12 mouse cellular contexts compared by ENCODE assay signal in genomic region chr2:93031021-93031420, GRCm38 (mm10). TPM values are rescaled to one million over a fixed set of nuclear protein-coding genes. Genes with fewer than 3 reads are reported as not detected.
DNase-seq lines count a peak whose midpoint lies in the region; ATAC-seq and TF ChIP-seq lines count a peak whose summit lies in the region.
"Had no signal": no experiment of that assay in that cellular context is flagged by ENCODE, and none has a peak within 500 bp of the region (broad histone marks: within the 10 kb centered on the region; RNA-seq: fewer than 3 reads in every experiment).

No protein-coding gene starts in this region.

- TF ChIP-seq EP300 in stomach, postnatal 0 days (optimal IDR thresholded peaks at IDR 0.05) = no peak

- H3K4me1 ChIP-seq in hindbrain, embryonic 10.5 days (replicated peaks) = peaks cover 73% of the 10 kb centered on the region
- peaks cover 30% of the 10 kb centered on the region for H3K4me1 ChIP-seq in hindbrain, embryonic 14.5 days (replicated peaks; ENCODE audit: control insufficient read depth, insufficient read depth, low read length)
- peaks cover 48% of the 10 kb centered on the region for H3K4me1 ChIP-seq in stomach, embryonic 14.5 days (ENCODE audit: control insufficient read depth, insufficient read depth, low read length)
- H3K4me1 ChIP-seq in stomach, postnatal 0 days (replicated peaks; ENCODE audit: control insufficient read depth, insufficient read depth) = peaks cover 30% of the 10 kb centered on the region
- H3K4me1 ChIP-seq in heart, embryonic 16.5 days (ENCODE audit: control insufficient read depth, insufficient read depth, low read length) = peaks cover 77% of the 10 kb centered on the region
- peaks cover 50% of the 10 kb centered on the region for H3K4me1 ChIP-seq in stomach, embryonic 15.5 days

- peak overlapping the region; percentile 77; the same call in 1 of the 2 replicates for H3K27ac ChIP-seq in hindbrain, embryonic 10.5 days
- no peak overlapping the region for H3K27ac ChIP-seq in hindbrain, embryonic 14.5 days
- H3K27ac ChIP-seq in stomach, embryonic 14.5 days (ENCODE audit: low read length) = peak overlapping the region; percentile 1; the same call in 1 of the 2 replicates
- no peak overlapping the region; the same call in 1 of the 2 replicates for H3K27ac ChIP-seq in stomach, postnatal 0 days (replicated peaks)
- H3K27ac ChIP-seq in heart, embryonic 16.5 days (ENCODE audit: low read length) = peak overlapping the region; percentile 69
- 0 out of 2 replicates have a peak overlapping the region, but pooled peaks have one; percentile 10 for H3K27ac ChIP-seq in stomach, embryonic 15.5 days
- H3K27ac ChIP-seq: embryonic facial prominence, embryonic 12.5 days had no signal

- DNase-seq in hindbrain, embryonic 10.5 days (ENCODE audit: low spot score) = no peak
- no peak for DNase-seq in hindbrain, embryonic 14.5 days (ENCODE audit: low spot score)
- no peak for DNase-seq in stomach, postnatal 0 days (ENCODE audit: low spot score)
- DNase-seq in left cerebral cortex, adult 18-20 months (ENCODE audit: low spot score in 2 of 2) = no peak
- DNase-seq: cerebellum, adult 11 months; kidney, postnatal 14 days; right cerebral cortex, adult 18-20 months had no signal

- no peak overlapping the region for H3K9ac ChIP-seq in hindbrain, embryonic 14.5 days
- no peak overlapping the region for H3K9ac ChIP-seq in stomach, embryonic 14.5 days (replicated peaks; ENCODE audit: low read depth, low read length)
- no peak overlapping the region for H3K9ac ChIP-seq in stomach, postnatal 0 days (ENCODE audit: low read length)
- H3K9ac ChIP-seq in heart, embryonic 16.5 days (ENCODE audit: low read length) = peak overlapping the region; percentile 18
- no peak overlapping the region for H3K9ac ChIP-seq in stomach, embryonic 15.5 days
- H3K9ac ChIP-seq: embryonic facial prominence, embryonic 12.5 days; lung, embryonic 15.5 days had no signal

- no peak for TF ChIP-seq CTCF in stomach, postnatal 0 days (IDR thresholded peaks at IDR 0.05; ENCODE audit: low read depth)

- WGBS in hindbrain, embryonic 10.5 days = 65% methylated on average over 9 of the region's 9 CpGs
- WGBS in hindbrain, embryonic 14.5 days = 63% methylated on average over 9 of the region's 9 CpGs
- WGBS in stomach, embryonic 14.5 days = 48% methylated on average over 9 of the region's 9 CpGs
- WGBS in stomach, postnatal 0 days = 55% methylated on average over 9 of the region's 9 CpGs
- 51% methylated on average over 9 of the region's 9 CpGs for WGBS in heart, embryonic 16.5 days
- 45% methylated on average over 9 of the region's 9 CpGs for WGBS in stomach, embryonic 15.5 days

- H3K4me2 ChIP-seq in hindbrain, embryonic 14.5 days (replicated peaks) = no peak overlapping the region
- no peak overlapping the region for H3K4me2 ChIP-seq in stomach, embryonic 14.5 days (replicated peaks; ENCODE audit: low read depth, low read length)
- H3K4me2 ChIP-seq in stomach, postnatal 0 days (replicated peaks; ENCODE audit: low read depth) = no peak overlapping the region
- H3K4me2 ChIP-seq in heart, embryonic 16.5 days (ENCODE audit: low read depth, low read length) = no peak overlapping the region
- H3K4me2 ChIP-seq in stomach, embryonic 15.5 days = no peak overlapping the region
- H3K4me2 ChIP-seq: embryonic facial prominence, embryonic 12.5 days; lung, embryonic 15.5 days had no signal

- no peak overlapping the region for H3K4me3 ChIP-seq in hindbrain, embryonic 10.5 days
- H3K4me3 ChIP-seq in hindbrain, embryonic 14.5 days (replicated peaks; ENCODE audit: low read length) = no peak overlapping the region
- no peak overlapping the region for H3K4me3 ChIP-seq in stomach, embryonic 14.5 days (ENCODE audit: low read depth, low read length)
- no peak overlapping the region for H3K4me3 ChIP-seq in stomach, postnatal 0 days (ENCODE audit: low read depth, low read length)
- H3K4me3 ChIP-seq in heart, embryonic 16.5 days (ENCODE audit: low read length) = no peak overlapping the region
- no peak overlapping the region for H3K4me3 ChIP-seq in stomach, embryonic 15.5 days (replicated peaks)
- H3K4me3 ChIP-seq: embryonic facial prominence, embryonic 12.5 days; lung, embryonic 15.5 days had no signal

- H3K27me3 ChIP-seq in hindbrain, embryonic 10.5 days (ENCODE audit: insufficient read depth, poor library complexity, severe bottlenecking) = peaks cover 2% of the 10 kb centered on the region; the same call in 1 of the 2 replicates
- H3K27me3 ChIP-seq in hindbrain, embryonic 14.5 days (ENCODE audit: control insufficient read depth, insufficient read depth, low read length) = no peaks in the 10 kb centered on the region
- no peaks in the 10 kb centered on the region for H3K27me3 ChIP-seq in stomach, embryonic 14.5 days (ENCODE audit: control insufficient read depth, insufficient read depth, low read length)
- no peaks in the 10 kb centered on the region for H3K27me3 ChIP-seq in stomach, postnatal 0 days (ENCODE audit: control insufficient read depth, insufficient read depth, low read length)
- no peaks in the 10 kb centered on the region for H3K27me3 ChIP-seq in heart, embryonic 16.5 days (ENCODE audit: control insufficient read depth, insufficient read depth, low read length)
- H3K27me3 ChIP-seq in stomach, embryonic 15.5 days (replicated peaks) = no peaks in the 10 kb centered on the region
- H3K27me3 ChIP-seq: embryonic facial prominence, embryonic 12.5 days; lung, embryonic 15.5 days had no signal

- no peak for ATAC-seq in hindbrain, embryonic 14.5 days (ENCODE audit: low FRiP score)
- peak; percentile 35; the same call in 1 of the 2 replicates for ATAC-seq in stomach, embryonic 14.5 days (ENCODE audit: insufficient number of reproducible peaks, insufficient read depth, low FRiP score, low read depth)
- ATAC-seq in stomach, postnatal 0 days (ENCODE audit: low FRiP score, low TSS enrichment) = no peak
- peak; percentile 21; the same call in 1 of the 2 replicates for ATAC-seq in heart, embryonic 16.5 days (replicated peaks; ENCODE audit: extremely low read depth, insufficient read depth, low FRiP score)
- no peak for ATAC-seq in stomach, embryonic 15.5 days (ENCODE audit: insufficient read depth, low FRiP score, low read depth)

- no peaks in the 10 kb centered on the region for H3K36me3 ChIP-seq in hindbrain, embryonic 10.5 days
- no peaks in the 10 kb centered on the region for H3K36me3 ChIP-seq in hindbrain, embryonic 14.5 days (replicated peaks; ENCODE audit: control insufficient read depth, insufficient read depth)
- no peaks in the 10 kb centered on the region for H3K36me3 ChIP-seq in stomach, embryonic 14.5 days (ENCODE audit: control insufficient read depth, insufficient read depth, low read length)
- no peaks in the 10 kb centered on the region for H3K36me3 ChIP-seq in stomach, postnatal 0 days (ENCODE audit: control insufficient read depth, insufficient read depth, low read length)
- H3K36me3 ChIP-seq in heart, embryonic 16.5 days (ENCODE audit: control insufficient read depth, insufficient read depth) = no peaks in the 10 kb centered on the region
- H3K36me3 ChIP-seq in stomach, embryonic 15.5 days = no peaks in the 10 kb centered on the region; the same call in 1 of the 2 replicates
- H3K36me3 ChIP-seq: lung, embryonic 15.5 days had no signal

- no peaks in the 10 kb centered on the region for H3K9me3 ChIP-seq in hindbrain, embryonic 10.5 days
- H3K9me3 ChIP-seq in hindbrain, embryonic 14.5 days (ENCODE audit: control insufficient read depth, low read length) = no peaks in the 10 kb centered on the region
- H3K9me3 ChIP-seq in stomach, embryonic 14.5 days (ENCODE audit: control insufficient read depth, low read depth, low read length) = no peaks in the 10 kb centered on the region
- no peaks in the 10 kb centered on the region for H3K9me3 ChIP-seq in stomach, postnatal 0 days (ENCODE audit: control insufficient read depth, low read length)
- no peaks in the 10 kb centered on the region for H3K9me3 ChIP-seq in heart, embryonic 16.5 days (replicated peaks; ENCODE audit: control insufficient read depth, low read length)
- no peaks in the 10 kb centered on the region for H3K9me3 ChIP-seq in stomach, embryonic 15.5 days
- H3K9me3 ChIP-seq: embryonic facial prominence, embryonic 12.5 days; lung, embryonic 15.5 days had no signal

RNA-seq across cellular contexts. Expression of gene Prdm11, which starts 14.9 kb away (rescaled TPM):
- 2.1 and 2.3 TPM in 2 replicates for polyA plus RNA-seq in hindbrain, embryonic 10.5 days (2016; fragmentation: Nextera tagmentation; extraction: Ambion mirVana)
- polyA plus RNA-seq in hindbrain, embryonic 14.5 days (2014; fragmentation: Nextera tagmentation; extraction: Ambion mirVana) = 1.8 and 2.5 TPM in 2 replicates
- 7.6 and 8.0 TPM in 2 replicates for polyA plus RNA-seq in stomach, embryonic 14.5 days (2014; fragmentation: Nextera tagmentation; extraction: Ambion mirVana)
- polyA plus RNA-seq in stomach, postnatal 0 days (2015; fragmentation: Nextera tagmentation; extraction: Ambion mirVana) = 5.8 and 6.2 TPM in 2 replicates
- polyA plus RNA-seq in heart, embryonic 16.5 days (2015; fragmentation: Nextera tagmentation; extraction: Ambion mirVana) = 3.7 and 3.9 TPM in 2 replicates
- polyA plus RNA-seq in stomach, embryonic 15.5 days (2015; fragmentation: Nextera tagmentation; extraction: Ambion mirVana) = 11.0 and 11.5 TPM in 2 replicates
- 10 to 100 TPM; 21.1 to 22.5 TPM for total RNA-seq in left cerebral cortex, adult 18-20 months (2021)

Comparison
In these comparisons a context has a peak if more than half of its experiments do, and no peak if none do; other contexts are left out.
1. H3K27ac ChIP-seq: peak in hindbrain, embryonic 10.5 days (single experiment), stomach, embryonic 14.5 days (single experiment), heart, embryonic 16.5 days (single experiment) and stomach, embryonic 15.5 days (single experiment); none in hindbrain, embryonic 14.5 days (single experiment) and stomach, postnatal 0 days (single experiment).
2. ATAC-seq: peak in stomach, embryonic 14.5 days (single experiment) and heart, embryonic 16.5 days (single experiment); none in hindbrain, embryonic 14.5 days (single experiment), stomach, postnatal 0 days (single experiment) and stomach, embryonic 15.5 days (single experiment).